Mouse (Mus musculus): ENCODE data around the gene Rbms1.
"Not testable (repeated sequence)": the region's sequence is repeated elsewhere in the genome, so short reads cannot be mapped to it uniquely, and the experiment has no call there.

The Rbms1 gene

GRCm38 (mm10) chr2:60845316-60845894 is 117.6 kb downstream of the Rbms1 start:
- no peak for DNase-seq (ENCODE audit: low spot score)

GRCm38 (mm10) chr2:60844259-60844658 is 118.7 kb downstream of the Rbms1 start:
- no peak for DNase-seq (ENCODE audit: low spot score)

DNA sequence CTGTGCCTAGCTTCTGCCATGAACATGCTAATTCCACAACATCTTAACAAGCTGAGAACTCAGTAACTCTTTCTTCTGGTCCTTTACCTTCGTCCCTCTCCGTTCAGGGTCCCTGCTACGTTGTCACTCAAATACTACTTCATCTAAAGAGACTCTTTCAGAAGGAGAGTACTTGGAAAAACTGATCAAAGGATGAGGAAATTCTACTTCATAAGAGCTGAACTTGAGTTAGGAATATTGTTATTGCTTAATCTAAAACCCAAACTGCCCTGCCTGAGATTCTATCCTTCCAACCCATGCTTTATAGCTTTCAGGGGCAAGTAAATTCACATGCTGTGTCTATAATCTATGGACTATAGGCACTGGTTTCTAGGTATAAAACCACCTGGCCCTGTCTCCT is 119.4 kb downstream of the Rbms1 start:
- DNase-seq (ENCODE audit: low spot score): no peak

GRCm38 (mm10) chr2:60842976-60843375 is 120.0 kb downstream of the Rbms1 start:
- no peak for DNase-seq (ENCODE audit: low spot score)

GRCm38 (mm10) chr2:60840922-60841321 is 122.1 kb downstream of the Rbms1 start:
- no peak for DNase-seq (ENCODE audit: low spot score)

GRCm38 (mm10) chr2:60839498-60839897 is 123.5 kb downstream of the Rbms1 start:
- no peak for DNase-seq (ENCODE audit: low spot score)

GRCm38 (mm10) chr2:60838856-60839255 is 124.1 kb downstream of the Rbms1 start:
- no peak for DNase-seq (ENCODE audit: low spot score)

- no peak for DNase-seq (ENCODE audit: low spot score)
These were observed 125.4 kb downstream of the Rbms1 start for GRCm38 (mm10) chr2:60837616-60838015.

GRCm38 (mm10) chr2:60836237-60836636 is 126.8 kb downstream of the Rbms1 start:
- no peak for DNase-seq (ENCODE audit: low spot score)

DNA sequence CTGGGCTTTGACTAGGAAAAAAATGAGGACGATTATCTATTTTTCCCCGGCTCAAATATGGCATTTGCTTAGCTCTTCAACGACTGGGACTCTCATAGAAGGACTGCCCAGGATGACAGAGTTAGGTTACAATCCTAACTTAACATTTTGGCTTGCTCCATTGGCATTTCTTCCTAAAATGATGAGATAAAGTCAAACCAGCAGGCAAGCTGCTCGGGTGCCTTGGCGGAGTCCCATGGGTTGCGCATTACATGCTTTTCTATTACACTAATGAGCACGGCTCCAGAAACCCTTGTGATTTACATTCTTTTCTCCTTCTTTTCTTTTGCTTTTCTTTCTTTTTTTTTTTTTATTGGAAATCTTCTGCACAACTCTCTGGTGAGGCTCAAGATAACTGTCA is 128.7 kb downstream of the Rbms1 start:
- DNase-seq (ENCODE audit: low spot score): no peak

DNA sequence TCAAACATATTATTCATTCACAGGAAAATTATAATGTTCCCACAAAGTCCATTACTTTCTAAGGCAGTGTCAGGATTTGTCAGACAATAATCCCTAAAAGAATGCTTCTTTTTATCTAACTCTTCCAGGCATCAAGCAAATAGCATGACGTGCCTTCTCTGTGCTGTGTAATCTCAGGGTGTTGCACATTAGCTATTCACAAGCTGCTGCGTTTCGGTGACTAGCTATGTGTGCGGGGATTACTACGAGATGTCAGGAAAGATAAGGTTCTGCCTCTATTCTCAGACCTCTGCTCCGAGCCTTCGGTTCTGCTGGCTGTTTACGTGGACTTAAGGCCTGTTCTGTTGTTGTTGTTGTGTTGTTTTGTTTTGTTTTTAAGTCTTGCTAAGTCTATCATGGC is 130.7 kb downstream of the Rbms1 start:
- DNase-seq (ENCODE audit: low spot score): no peak

- not testable (repeated sequence) for DNase-seq (ENCODE audit: low spot score)
These were observed 132.5 kb downstream of the Rbms1 start for GRCm38 (mm10) chr2:60830464-60830863.

GRCm38 (mm10) chr2:60828908-60829462 is 134.0 kb downstream of the Rbms1 start:
- DNase-seq (ENCODE audit: low spot score): no peak

- no peak for DNase-seq (ENCODE audit: low spot score)
These were observed 135.9 kb downstream of the Rbms1 start for GRCm38 (mm10) chr2:60827152-60827428.

- DNase-seq (ENCODE audit: low spot score): no peak
These were observed 136.4 kb downstream of the Rbms1 start for GRCm38 (mm10) chr2:60826406-60827151.

GRCm38 (mm10) chr2:60825690-60826089 is 137.3 kb downstream of the Rbms1 start:
- DNase-seq (ENCODE audit: low spot score): no peak

DNA sequence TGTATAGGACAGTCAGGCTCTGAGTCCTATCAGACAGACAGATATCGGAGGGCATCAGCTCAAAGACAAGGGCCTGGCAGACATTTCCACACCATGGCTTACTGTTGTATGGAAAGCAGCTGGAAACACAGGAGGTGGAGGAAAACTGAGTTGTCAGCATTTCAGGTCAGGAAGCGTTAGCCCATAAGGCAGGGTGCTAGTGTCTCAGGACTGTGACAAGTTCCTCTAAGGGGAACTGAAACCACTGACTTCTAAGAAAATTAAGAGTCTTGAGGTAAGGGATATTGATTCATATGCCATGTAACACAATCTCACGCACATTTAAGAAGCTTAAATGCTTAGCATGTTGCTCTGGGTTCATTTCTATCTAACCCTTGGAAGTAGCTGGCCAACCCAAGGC is 141.4 kb downstream of the Rbms1 start:
- DNase-seq (ENCODE audit: low spot score): no peak

- DNase-seq (ENCODE audit: low spot score): no peak
These were observed 144.4 kb downstream of the Rbms1 start for GRCm38 (mm10) chr2:60818632-60819031.

DNA sequence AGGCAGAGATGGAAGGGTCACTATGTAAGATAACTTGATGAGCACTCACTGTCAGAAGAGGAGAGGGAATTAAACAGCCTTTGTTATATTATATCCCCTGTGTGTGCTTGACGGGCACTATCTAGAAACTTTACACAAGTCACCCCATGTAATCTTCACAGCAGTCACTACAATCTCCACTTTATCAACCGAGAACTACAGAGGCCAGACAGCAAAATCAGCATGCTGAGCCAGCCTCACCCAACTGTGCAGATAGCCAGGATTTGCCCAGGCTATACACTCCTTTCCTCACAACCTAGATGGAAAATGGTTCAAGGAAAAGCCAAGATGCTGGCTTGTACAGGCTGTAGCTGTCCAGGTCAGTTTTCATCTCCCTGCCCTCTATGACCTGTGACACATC is 146.7 kb downstream of the Rbms1 start:
- no peak for DNase-seq (ENCODE audit: low spot score)

- DNase-seq (ENCODE audit: low spot score): no peak
These were observed 148.2 kb downstream of the Rbms1 start for GRCm38 (mm10) chr2:60814788-60815187.

DNA sequence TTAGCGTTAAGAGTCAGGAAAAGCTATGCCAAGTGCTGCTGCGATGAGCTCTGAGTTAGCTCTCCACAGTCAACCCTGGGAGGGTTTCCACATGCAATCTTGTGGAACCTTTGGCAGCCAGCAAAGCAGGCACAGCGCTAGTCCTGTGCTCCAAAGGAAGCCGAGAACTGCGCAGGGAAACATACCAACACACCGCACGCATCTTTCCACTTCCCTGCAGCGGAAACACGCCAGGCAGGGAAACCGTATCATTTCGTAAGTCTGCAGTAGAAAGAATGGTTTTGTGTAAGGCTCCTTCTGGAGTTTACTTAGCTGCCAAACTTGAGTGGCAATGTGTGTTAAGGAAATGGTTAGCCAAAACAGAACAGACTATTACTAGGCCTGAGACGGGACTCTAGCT is 150.0 kb downstream of the Rbms1 start:
- DNase-seq (ENCODE audit: low spot score): no peak

DNA sequence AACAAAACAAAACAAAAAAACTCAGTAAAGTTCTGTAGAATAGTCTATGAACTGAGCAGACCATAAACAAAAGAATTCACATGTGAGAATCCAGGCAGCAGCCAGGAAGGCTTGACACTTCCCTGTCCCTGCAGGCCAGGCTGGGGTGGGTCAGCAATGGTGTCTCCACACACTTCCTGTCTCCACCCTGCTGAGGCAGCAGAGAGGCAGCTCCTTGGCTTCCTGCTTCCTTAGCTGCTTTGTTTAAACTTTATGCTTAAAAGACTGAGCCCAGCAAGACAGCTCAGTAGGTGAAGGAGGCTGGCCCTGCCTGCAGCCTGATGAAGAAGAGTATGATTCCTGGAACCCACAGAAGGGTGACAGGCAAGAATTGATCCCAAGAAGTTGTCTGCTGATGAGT is 152.4 kb downstream of the Rbms1 start:
- DNase-seq (ENCODE audit: low spot score): peak; percentile 72

- peak; percentile 78 for DNase-seq (ENCODE audit: low spot score)
These were observed 153.5 kb downstream of the Rbms1 start for GRCm38 (mm10) chr2:60809441-60809921.

DNA sequence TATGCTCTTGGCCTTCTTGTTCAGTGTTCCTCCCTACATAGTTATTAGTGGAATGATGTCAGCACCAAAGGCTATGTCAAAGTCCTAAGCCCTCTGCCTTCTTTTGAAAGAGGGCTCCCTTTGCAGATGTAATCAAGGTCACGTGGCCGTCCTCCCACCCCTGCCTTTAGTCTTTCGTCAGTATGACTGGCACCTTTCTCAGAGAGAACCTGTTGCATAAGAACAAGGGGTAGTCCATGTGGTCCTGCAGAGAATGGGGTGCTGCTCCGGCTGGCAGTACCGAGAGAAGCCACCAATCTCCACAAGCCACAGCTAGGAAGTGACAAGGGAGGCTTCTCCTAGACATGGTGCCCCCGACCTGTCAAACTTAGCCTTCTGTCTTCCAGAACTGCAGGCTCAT is 154.2 kb downstream of the Rbms1 start:
- DNase-seq (ENCODE audit: low spot score): no peak

All from yolk sac, embryonic 10.5 days (tissue).